Mouse (Mus musculus) heart, embryonic 11.5 days (tissue): ENCODE data around the gene Tbc1d2. TPM values are rescaled to one million over a fixed set of nuclear protein-coding genes. Genes with fewer than 3 reads are reported as not detected.
"Not testable (repeated sequence)": the region's sequence is repeated elsewhere in the genome, so short reads cannot be mapped to it uniquely, and the experiment has no call there.

Experiments
- ATAC-seq: fragments of 200-750 bp; cut with Nextera tagmentation; replicated peaks from 2 replicates; pipeline ENCODE4 v1.8.0; 2017; ENCODE audit warnings: moderate library complexity; ENCODE audit not compliant: insufficient number of reproducible peaks, low FRiP score, low TSS enrichment
- H3K27ac ChIP-seq: fragments of 300-500 bp; sonication (generic); 2 replicates; pipeline ENCODE4 v1.5.1; 2014; ENCODE audit warnings: mild to moderate bottlenecking, low read depth, low read length
- H3K27me3 ChIP-seq: fragments of 300-500 bp; sonication (generic); 2 replicates; pipeline ENCODE4 v1.6.1; 2014; ENCODE audit warnings: mild to moderate bottlenecking, low read length, mixed read lengths; ENCODE audit not compliant: control insufficient read depth, insufficient read depth
- H3K36me3 ChIP-seq: fragments of 300-500 bp; sonication (generic); 2 replicates; pipeline ENCODE4 v1.6.1; 2014; ENCODE audit warnings: mild to moderate bottlenecking, low read length, moderate library complexity, mixed read lengths; ENCODE audit not compliant: control insufficient read depth, insufficient read depth
- H3K4me1 ChIP-seq: fragments of 300-500 bp; sonication (generic); 2 replicates; pipeline ENCODE4 v1.6.1; 2014; ENCODE audit warnings: low read length; ENCODE audit not compliant: control insufficient read depth, insufficient read depth
- H3K4me2 ChIP-seq: fragments of 300-500 bp; sonication (generic); 2 replicates; pipeline ENCODE4 v1.6.1; 2014; ENCODE audit warnings: mild to moderate bottlenecking, moderate library complexity
- H3K4me3 ChIP-seq: fragments of 300-500 bp; sonication (generic); 2 replicates; pipeline ENCODE4 v1.5.1; 2014; ENCODE audit warnings: low read depth, low read length
- H3K9ac ChIP-seq: fragments of 300-500 bp; sonication (generic); 2 replicates; pipeline ENCODE4 v1.6.1; 2014; ENCODE audit warnings: mild to moderate bottlenecking, low read depth, low read length, moderate library complexity
- H3K9me3 ChIP-seq: fragments of 300-500 bp; sonication (generic); replicated peaks from 2 replicates; pipeline ENCODE4 v1.6.1; 2016; ENCODE audit warnings: low read length; ENCODE audit not compliant: control insufficient read depth
- WGBS: fragments of 180-500 bp; shearing (Covaris S2); extraction: QIAGEN DNeasy Blood & Tissue Kit; methylation state at CpG from one replicate; pipeline ENCODE4 v1.1.7; 2014; ENCODE audit not compliant: insufficient replicate concordance; 5-methylcytosine and 5-hydroxymethylcytosine counted together
- polyA plus RNA-seq: library from polyadenylated mRNA; unstranded; fragments of >200 nt; fragmentation: Nextera tagmentation; extraction: Ambion mirVana; gene quantifications from 2 replicates; pipeline ENCODE4 v1.2.1, GENCODE M21; 2014

The Tbc1d2 gene
- polyA plus RNA-seq, 1 experiment from 2014 or later = 0.30 TPM

GRCm38 (mm10) chr4:46586473-46586872 is 63.5 kb downstream of the Tbc1d2 start:
- no peak overlapping the region for H3K27ac ChIP-seq
- ATAC-seq = no peak
- no peak overlapping the region for H3K4me2 ChIP-seq
- H3K27me3 ChIP-seq = no peaks in the 10 kb centered on the region; the same call in 1 of the 2 replicates
- H3K4me3 ChIP-seq = no peak overlapping the region
- peaks cover 7% of the 10 kb centered on the region for H3K4me1 ChIP-seq
- H3K9ac ChIP-seq = no peak overlapping the region
- H3K36me3 ChIP-seq = no peaks in the 10 kb centered on the region
- 73% methylated on average over 4 of the region's 4 CpGs for WGBS
- H3K9me3 ChIP-seq = no peaks in the 10 kb centered on the region

- no peak for ATAC-seq
- no peaks in the 10 kb centered on the region; the same call in 1 of the 2 replicates for H3K27me3 ChIP-seq
- no peaks in the 10 kb centered on the region for H3K36me3 ChIP-seq
- H3K9ac ChIP-seq = no peak overlapping the region
- H3K4me3 ChIP-seq = no peak overlapping the region
- peaks cover 7% of the 10 kb centered on the region for H3K4me1 ChIP-seq
- no peak overlapping the region for H3K27ac ChIP-seq
- WGBS = 53% methylated on average over 8 of the region's 8 CpGs
- H3K9me3 ChIP-seq = 0 out of 2 replicates have a peak, but pooled peaks cover 1% of the 10 kb centered on the region
- H3K4me2 ChIP-seq = no peak overlapping the region
Measured at GRCm38 (mm10) chr4:46585811-46586190, 64.2 kb downstream of the Tbc1d2 start.

GRCm38 (mm10) chr4:46585041-46585810 is 64.8 kb downstream of the Tbc1d2 start:
- H3K4me2 ChIP-seq = no peak overlapping the region
- H3K36me3 ChIP-seq = no peaks in the 10 kb centered on the region
- no peak for ATAC-seq
- no peak overlapping the region for H3K4me3 ChIP-seq
- no peak overlapping the region for H3K27ac ChIP-seq
- 74% methylated on average over 13 of the region's 13 CpGs for WGBS
- H3K9me3 ChIP-seq = 0 out of 2 replicates have a peak, but pooled peaks cover 2% of the 10 kb centered on the region
- no peaks in the 10 kb centered on the region; the same call in 1 of the 2 replicates for H3K27me3 ChIP-seq
- no peak overlapping the region for H3K9ac ChIP-seq
- H3K4me1 ChIP-seq = peaks cover 7% of the 10 kb centered on the region

- H3K9ac ChIP-seq, H3K27me3 ChIP-seq, H3K9me3 ChIP-seq, H3K27ac ChIP-seq, ATAC-seq, H3K4me2 ChIP-seq, H3K4me1 ChIP-seq, H3K4me3 ChIP-seq, H3K36me3 ChIP-seq: not testable (repeated sequence)
- 72% methylated on average over 3 of the region's 3 CpGs for WGBS
Measured at GRCm38 (mm10) chr4:46584536-46584935, 65.5 kb downstream of the Tbc1d2 start.

GRCm38 (mm10) chr4:46584084-46584483 is 65.9 kb downstream of the Tbc1d2 start:
- not testable (repeated sequence) for H3K4me2 ChIP-seq, H3K9me3 ChIP-seq, H3K4me3 ChIP-seq, H3K27me3 ChIP-seq, ATAC-seq, H3K27ac ChIP-seq, H3K36me3 ChIP-seq, H3K4me1 ChIP-seq, H3K9ac ChIP-seq
- WGBS = 93% methylated on average over 2 of the region's 6 CpGs

- H3K9me3 ChIP-seq, ATAC-seq, H3K36me3 ChIP-seq, H3K27me3 ChIP-seq, H3K4me1 ChIP-seq, H3K27ac ChIP-seq, H3K9ac ChIP-seq, H3K4me2 ChIP-seq, H3K4me3 ChIP-seq: not testable (repeated sequence)
- WGBS = 82% methylated on average over 9 of the region's 9 CpGs
Measured at GRCm38 (mm10) chr4:46582024-46582423, 68.0 kb downstream of the Tbc1d2 start.

- not testable (repeated sequence) for H3K9me3 ChIP-seq, H3K4me2 ChIP-seq, H3K27me3 ChIP-seq, H3K9ac ChIP-seq, H3K27ac ChIP-seq, H3K36me3 ChIP-seq, H3K4me1 ChIP-seq, ATAC-seq, H3K4me3 ChIP-seq
- 87% methylated on average over 22 of the region's 22 CpGs for WGBS
Measured at GRCm38 (mm10) chr4:46581577-46581976, 68.4 kb downstream of the Tbc1d2 start.

GRCm38 (mm10) chr4:46580799-46581243 is 69.2 kb downstream of the Tbc1d2 start:
- not testable (repeated sequence) for H3K4me2 ChIP-seq, H3K9ac ChIP-seq, H3K27me3 ChIP-seq, H3K9me3 ChIP-seq, ATAC-seq, H3K27ac ChIP-seq, H3K4me1 ChIP-seq, H3K36me3 ChIP-seq, H3K4me3 ChIP-seq
- WGBS = 86% methylated on average over 15 of the region's 15 CpGs

GRCm38 (mm10) chr4:46578796-46579346 is 71.1 kb downstream of the Tbc1d2 start:
- H3K36me3 ChIP-seq, ATAC-seq, H3K4me1 ChIP-seq, H3K9ac ChIP-seq, H3K27ac ChIP-seq, H3K4me3 ChIP-seq, H3K9me3 ChIP-seq, H3K27me3 ChIP-seq, H3K4me2 ChIP-seq: not testable (repeated sequence)
- WGBS = 85% methylated on average over 8 of the region's 8 CpGs
